Mouse (Mus musculus): ENCODE measurements around the gene Eif4a3.

Eif4a3 gene

GRCm38 (mm10) chr11:119299391-119300245 is at the start of gene Eif4a3:
Gene Eif4a3 (minus strand): TSS chr11:119300089.
- peak; percentile 94 for DNase-seq (ENCODE audit: low read depth, low spot score)

GRCm38 (mm10) chr11:119347125-119347524 is 47.2 kb upstream of the Eif4a3 start:
- no peak for DNase-seq (ENCODE audit: low read depth, low spot score)

GRCm38 (mm10) chr11:119344865-119345264 is 45.0 kb upstream of the Eif4a3 start:
- DNase-seq (ENCODE audit: low read depth, low spot score), result no peak

GRCm38 (mm10) chr11:119344178-119344577 is 44.3 kb upstream of the Eif4a3 start:
- no peak for DNase-seq (ENCODE audit: low read depth, low spot score)

- peak; percentile 80 for DNase-seq (ENCODE audit: low read depth, low spot score)
Measured at GRCm38 (mm10) chr11:119339637-119340036, 39.7 kb upstream of the Eif4a3 start.

DNA sequence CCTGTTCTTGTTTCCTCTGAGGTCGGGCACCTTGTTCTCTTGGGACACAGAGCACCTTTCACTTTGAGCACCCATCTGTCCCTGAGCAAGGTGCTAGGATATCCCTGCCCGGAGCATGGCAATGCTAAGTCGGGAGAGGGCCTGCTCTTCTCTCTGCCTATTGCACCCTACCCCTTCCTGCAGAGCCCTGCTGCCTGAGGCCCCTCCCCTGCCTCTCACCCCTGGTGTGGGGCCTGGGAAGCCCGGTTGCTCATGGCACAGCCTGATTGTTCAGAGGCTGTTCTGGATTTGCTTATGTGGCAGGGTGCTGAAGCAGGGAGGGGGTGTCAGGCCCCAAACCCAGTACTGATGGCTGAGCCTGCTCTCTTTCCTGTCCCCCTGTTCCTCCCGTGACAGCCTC is 39.3 kb upstream of the Eif4a3 start:
- DNase-seq (ENCODE audit: low read depth, low spot score), result no peak

DNA sequence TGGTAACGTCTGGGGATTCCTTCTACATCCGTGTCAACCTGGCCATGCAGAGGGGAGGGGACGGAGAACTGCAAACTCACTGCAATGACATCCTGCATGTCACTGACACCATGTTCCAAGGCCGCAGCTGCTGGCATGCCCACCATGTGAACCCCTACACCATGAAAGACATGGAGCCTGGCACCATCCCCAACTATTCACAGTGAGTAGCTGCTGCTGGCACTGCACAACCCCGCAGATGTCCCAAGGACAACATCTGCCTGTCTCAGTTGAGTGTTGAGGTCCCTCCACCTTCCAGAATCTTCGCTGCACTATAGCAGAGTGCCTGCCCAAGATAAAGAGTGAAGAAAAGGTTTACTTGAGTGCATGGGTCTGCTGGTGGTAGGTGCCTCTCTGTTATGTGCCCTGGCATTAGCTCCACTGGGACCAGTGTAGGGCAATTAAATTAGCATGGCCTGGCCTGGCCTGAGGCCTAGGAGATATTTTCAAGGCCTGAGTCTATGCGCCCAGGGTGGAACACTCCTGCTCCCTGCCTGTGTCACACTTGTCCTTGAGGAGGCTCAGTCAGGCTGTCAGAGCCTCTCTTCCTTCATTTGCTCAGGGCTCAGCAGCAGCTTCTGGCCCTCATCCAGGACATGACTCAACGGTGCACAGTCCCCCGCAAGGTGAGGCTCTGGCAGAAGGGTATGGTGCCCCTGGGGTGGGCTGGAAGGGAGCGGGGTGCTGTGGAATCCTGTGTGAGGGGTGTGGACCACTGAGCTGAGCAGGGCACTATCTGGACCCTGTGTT is 38.6 kb upstream of the Eif4a3 start:
- no peak for DNase-seq (ENCODE audit: low read depth, low spot score)

GRCm38 (mm10) chr11:119331970-119332369 is 32.1 kb upstream of the Eif4a3 start:
- DNase-seq (ENCODE audit: low read depth, low spot score), result no peak

DNA sequence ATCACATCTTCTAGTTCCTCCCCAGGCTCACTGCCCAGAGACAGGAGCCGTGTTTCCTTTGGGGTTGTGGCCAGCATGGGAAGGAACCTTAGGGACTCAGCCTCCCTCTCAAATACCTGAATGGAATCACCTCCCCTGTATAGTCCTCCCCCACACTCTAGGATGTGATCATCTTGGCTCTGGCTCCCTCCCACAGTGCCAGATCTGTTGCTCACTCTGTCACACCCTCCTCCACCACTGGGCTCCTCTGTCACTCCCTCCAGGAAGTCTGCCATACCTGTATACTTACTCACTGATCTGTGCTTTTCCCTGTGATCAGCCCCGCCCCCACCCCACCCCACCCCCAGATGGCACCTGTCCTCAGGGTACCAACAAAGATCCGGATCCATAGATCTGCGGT is 30.7 kb upstream of the Eif4a3 start:
- no peak for DNase-seq (ENCODE audit: low read depth, low spot score)

- DNase-seq (ENCODE audit: low read depth, low spot score), result no peak
Measured at GRCm38 (mm10) chr11:119325068-119325467, 25.2 kb upstream of the Eif4a3 start.

DNA sequence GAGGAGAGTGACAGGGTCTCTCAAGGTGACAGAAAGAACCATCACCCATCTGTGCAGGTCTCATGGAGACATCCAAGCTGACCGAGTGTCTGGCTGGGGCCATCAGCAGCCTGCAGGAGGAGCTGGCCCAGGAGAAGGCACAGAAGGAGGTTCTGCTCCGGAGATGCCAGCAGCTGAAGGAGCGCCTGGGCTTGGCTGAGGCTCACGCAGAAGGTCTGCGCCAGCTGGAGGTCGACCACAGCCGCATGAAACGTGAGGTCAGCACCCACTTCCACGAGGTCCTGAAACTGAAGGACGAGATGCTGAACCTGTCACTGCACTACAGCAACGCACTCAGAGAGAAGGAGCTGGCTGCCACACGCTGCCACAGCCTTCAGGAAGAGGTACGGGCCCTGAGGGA is 22.6 kb upstream of the Eif4a3 start:
- no peak for DNase-seq (ENCODE audit: low read depth, low spot score)

- DNase-seq (ENCODE audit: low read depth, low spot score), result no peak
Measured at GRCm38 (mm10) chr11:119316720-119317119, 16.8 kb upstream of the Eif4a3 start.

DNA sequence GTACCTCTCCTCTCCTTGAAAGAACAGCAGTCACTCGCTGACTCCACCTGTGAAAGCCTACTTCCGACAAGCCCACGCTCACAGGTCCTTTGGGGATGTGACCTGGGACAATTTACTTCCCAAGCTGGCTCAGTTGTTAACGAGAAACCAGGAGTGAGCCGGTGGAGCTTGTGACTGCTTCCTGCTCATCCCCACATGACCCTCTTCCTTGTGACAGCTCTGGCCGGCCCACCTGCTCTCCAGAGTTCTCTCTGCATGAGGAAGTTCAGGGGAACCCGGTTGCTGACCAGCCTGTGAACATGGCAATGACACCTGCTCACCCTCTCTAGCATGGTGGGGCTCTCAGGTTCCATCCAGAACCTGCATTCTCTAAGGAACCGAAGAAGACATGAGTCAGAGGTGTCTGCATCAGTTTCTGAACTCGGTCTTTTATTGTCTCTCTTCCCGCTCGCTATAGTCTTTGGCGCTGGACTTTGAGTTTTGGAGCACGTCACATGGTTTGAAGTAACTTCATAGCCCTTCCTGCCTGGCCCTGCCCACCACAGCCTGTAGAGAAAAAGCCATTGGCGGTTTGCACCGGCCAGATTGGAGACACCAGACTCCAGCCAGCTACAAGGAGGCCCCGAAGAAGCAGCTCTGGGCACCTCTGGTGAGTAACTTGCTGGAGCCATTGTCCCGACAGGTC is 14.5 kb upstream of the Eif4a3 start:
- DNase-seq (ENCODE audit: low read depth, low spot score), result no peak

DNA sequence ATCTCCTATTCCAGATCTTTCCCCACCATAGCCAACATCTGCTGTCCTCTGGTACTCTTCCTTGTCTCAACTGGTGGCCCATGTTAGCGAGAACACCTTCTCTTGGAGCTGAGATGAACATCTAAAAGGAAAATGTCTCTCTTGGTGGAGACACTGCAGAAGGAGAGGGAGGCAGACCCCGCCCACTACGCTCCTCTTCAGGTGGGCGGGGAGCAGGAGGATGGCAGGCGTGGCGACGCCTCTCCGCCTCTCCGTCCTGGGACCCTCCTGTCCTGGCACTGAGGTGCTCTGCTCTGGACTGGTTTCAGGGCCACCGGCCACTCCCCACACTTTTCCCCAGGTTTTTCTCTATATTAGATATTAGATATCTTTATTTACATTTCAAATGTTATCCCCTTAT is 10.7 kb upstream of the Eif4a3 start:
- DNase-seq (ENCODE audit: low read depth, low spot score), result no peak

GRCm38 (mm10) chr11:119307916-119308315 is 8.0 kb upstream of the Eif4a3 start:
- no peak for DNase-seq (ENCODE audit: low read depth, low spot score)

- no peak for DNase-seq (ENCODE audit: low read depth, low spot score)
Measured at GRCm38 (mm10) chr11:119307658-119307867, 7.7 kb upstream of the Eif4a3 start, which contains the start of gene Card14. Gene Card14 (plus strand): TSS chr11:119307768.

DNA sequence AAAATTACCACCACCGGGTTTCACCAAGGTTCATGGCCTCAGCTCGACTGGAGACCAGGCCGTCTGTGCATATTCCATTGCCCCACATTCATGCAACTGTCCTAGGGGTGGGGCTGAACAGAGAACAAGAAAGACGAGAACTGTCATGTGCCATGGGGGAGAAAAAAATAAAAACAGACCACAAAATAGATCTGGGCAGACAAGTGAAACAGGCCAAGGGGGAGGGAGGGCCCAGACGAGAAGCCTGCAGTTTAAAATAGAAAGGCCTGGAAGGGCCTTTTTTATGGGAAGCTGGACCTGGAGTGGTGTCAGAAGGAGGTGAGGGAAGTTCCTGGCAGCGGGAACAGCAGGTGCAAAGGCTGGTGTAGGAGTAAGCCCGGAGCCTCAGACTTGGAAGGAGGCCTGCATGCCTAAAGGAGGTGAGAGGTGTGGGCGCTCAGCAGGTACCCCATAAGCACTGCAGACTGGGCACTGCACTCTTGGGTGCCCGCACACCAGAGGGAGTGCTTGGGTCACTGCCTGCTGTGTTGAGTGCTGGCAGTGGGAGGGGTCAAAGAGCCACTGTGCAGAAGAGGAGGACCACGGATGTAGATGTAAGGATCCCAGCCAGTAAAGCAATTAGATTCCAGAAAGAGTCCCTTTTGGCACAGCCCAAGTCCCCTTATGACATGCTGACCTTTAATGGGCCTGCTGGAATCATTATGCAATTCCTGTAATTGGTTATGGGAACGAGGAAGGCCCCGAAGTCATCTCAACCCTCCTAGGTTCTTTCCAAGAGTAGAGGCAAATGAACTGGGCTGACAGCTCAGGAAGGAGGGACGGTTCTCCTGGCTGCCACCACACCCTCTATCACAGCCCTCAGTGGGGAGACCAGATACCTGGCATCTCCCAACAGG is 7.1 kb upstream of the Eif4a3 start:
- DNase-seq (ENCODE audit: low read depth, low spot score), result no peak

- DNase-seq (ENCODE audit: low read depth, low spot score), result no peak
Measured at GRCm38 (mm10) chr11:119304904-119305712, 5.2 kb upstream of the Eif4a3 start.

DNA sequence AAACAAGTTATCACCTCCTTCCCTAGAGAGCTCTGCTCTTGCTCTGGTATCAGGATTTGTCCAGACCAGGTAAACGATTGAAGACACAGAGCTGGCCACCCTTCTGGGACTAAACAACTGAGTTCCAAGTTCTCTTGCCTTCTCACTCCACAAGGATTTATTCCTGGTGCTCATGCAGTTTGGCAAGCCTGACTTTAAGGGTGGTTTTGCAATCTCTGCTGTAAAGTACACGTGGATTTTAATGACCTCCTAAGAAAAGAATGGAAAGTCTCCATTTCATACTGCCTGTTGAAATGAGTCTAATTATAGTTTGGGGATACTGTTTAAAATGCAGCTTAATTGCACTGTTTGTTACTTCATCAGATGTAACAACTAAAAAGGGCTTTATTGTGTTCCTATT is 1.1 kb upstream of the Eif4a3 start:
- no peak for DNase-seq (ENCODE audit: low read depth, low spot score)

- no peak for DNase-seq (ENCODE audit: low read depth, low spot score)
Measured at GRCm38 (mm10) chr11:119300246-119300935, 502 bp upstream of the Eif4a3 start.
